Mouse (Mus musculus) forebrain, embryonic 15.5 days (tissue): ENCODE measurements around the gene Sertad3. TPM values are rescaled to one million over a fixed set of nuclear protein-coding genes. Genes with fewer than 3 reads are reported as not detected.

ENCODE experiments used
- ATAC-seq: fragments of 200-750 bp; cut with Nextera tagmentation; replicated peaks from 2 replicates; pipeline ENCODE4 v1.8.0; 2017; ENCODE audit warnings: mild to moderate bottlenecking, moderate TSS enrichment, moderate library complexity
- H3K27ac ChIP-seq: fragments of 300-500 bp; sonication (generic); replicated peaks from 2 replicates; pipeline ENCODE4 v1.5.1; 2015; ENCODE audit warnings: mild to moderate bottlenecking, inconsistent platforms
- H3K27me3 ChIP-seq: fragments of 300-500 bp; sonication (generic); 2 replicates; pipeline ENCODE4 v1.6.1; 2015; ENCODE audit warnings: inconsistent platforms
- H3K36me3 ChIP-seq: fragments of 300-500 bp; sonication (generic); 2 replicates; pipeline ENCODE4 v1.6.1; 2015; ENCODE audit warnings: mild to moderate bottlenecking, inconsistent platforms
- H3K4me1 ChIP-seq: fragments of 300-500 bp; sonication (generic); 2 replicates; pipeline ENCODE4 v1.6.1; 2015; ENCODE audit warnings: inconsistent platforms
- H3K4me2 ChIP-seq: fragments of 300-500 bp; sonication (generic); replicated peaks from 2 replicates; pipeline ENCODE4 v1.6.1; 2015; ENCODE audit warnings: mild to moderate bottlenecking, inconsistent platforms
- H3K4me3 ChIP-seq: fragments of 300-500 bp; sonication (generic); 2 replicates; pipeline ENCODE4 v1.5.1; 2015; ENCODE audit warnings: mild to moderate bottlenecking, inconsistent platforms
- H3K9ac ChIP-seq: fragments of 300-500 bp; sonication (generic); replicated peaks from 2 replicates; pipeline ENCODE4 v1.6.1; 2015; ENCODE audit warnings: mild to moderate bottlenecking, inconsistent platforms
- H3K9me3 ChIP-seq: fragments of 300-500 bp; sonication (generic); 2 replicates; pipeline ENCODE4 v1.6.1; 2016; ENCODE audit warnings: inconsistent platforms
- WGBS: fragments of 180-500 bp; shearing (Covaris S2); methylation state at CpG from one replicate; pipeline ENCODE4 v1.1.7; 2015; ENCODE audit warnings: mixed read lengths; 5-methylcytosine and 5-hydroxymethylcytosine counted together
- polyA plus RNA-seq: library from polyadenylated mRNA; unstranded; fragments of >200 nt; fragmentation: Nextera tagmentation; extraction: Ambion mirVana; gene quantifications from 2 replicates; pipeline ENCODE4 v1.2.1, GENCODE M21; 2015

The Sertad3 gene
- polyA plus RNA-seq, 1 experiment from 2014 or later, result 13.8 TPM

DNA sequence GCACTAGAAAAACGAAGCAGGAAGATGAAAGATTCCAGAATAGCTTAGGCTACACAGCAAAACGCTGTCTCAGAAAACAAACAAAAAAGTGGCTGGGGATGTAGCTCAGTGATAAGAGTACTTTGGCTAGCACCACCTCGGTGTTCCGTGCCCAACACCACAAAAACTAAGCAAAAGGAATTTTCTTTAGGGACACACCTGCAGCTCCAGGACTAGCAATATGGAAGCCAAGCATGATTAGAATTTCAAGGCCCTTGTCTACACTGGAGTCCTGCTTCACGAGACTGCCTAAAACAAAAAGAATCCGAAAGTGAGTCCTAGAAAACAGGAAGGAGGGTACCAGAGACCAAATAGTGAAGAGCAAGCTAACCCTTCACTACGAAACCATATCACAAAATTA lies 972 bp upstream of the Sertad3 start:
- Histone ChIP-seq H3K9me3 (no peaks in the 10 kb centered on the region), H3K4me3 (peak overlapping the region; percentile 77), H3K9ac (no peak overlapping the region), H3K27me3 (no peaks in the 10 kb centered on the region), H3K36me3 (peaks cover 7% of the 10 kb centered on the region; the same call in 1 of the 2 replicates), H3K27ac (peak overlapping the region; percentile 93), H3K4me2 (peak overlapping the region; percentile 86), H3K4me1 (peaks cover 19% of the 10 kb centered on the region)
- ATAC-seq, result no peak
- 28% methylated on average over 7 of the region's 7 CpGs for WGBS

DNA sequence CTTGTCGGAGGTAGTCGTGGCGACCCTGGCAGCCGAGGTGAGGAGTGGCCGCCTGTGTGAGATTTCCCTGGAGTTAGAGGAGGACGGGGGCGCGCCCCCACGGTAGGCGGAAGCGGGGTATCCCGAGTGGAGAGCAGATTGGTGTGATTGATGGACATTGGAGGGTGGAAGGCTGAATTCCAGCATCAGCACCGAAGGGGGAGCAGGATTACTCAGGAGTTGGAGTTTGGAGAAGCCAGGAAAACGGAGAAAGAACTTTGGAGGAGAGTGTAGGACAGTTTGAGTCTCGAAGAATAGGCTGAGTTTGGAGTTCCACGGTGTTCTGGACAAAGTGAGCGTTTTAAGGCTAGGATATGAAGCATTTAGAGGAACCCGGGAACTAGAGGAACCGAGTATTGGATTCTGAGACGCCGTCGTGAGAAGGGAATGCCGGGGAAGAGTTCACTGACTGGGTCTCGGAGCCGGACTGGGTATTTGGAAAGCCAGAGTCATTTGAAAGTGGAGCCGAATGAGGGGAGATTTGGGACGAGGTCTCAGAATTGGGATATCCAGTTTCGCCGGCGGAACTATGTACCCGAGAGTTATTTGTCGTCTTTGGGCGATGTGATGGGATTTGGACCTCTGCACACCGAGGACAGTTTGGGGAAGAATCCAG lies 394 bp downstream of the Sertad3 start:
- Histone ChIP-seq H3K4me3 (peak overlapping the region; percentile 77), H3K4me1 (peaks cover 19% of the 10 kb centered on the region), H3K4me2 (peak overlapping the region; percentile 86), H3K27ac (peak overlapping the region; percentile 93), H3K27me3 (no peaks in the 10 kb centered on the region), H3K9me3 (no peaks in the 10 kb centered on the region), H3K9ac (peak overlapping the region; percentile 49), H3K36me3 (peaks cover 7% of the 10 kb centered on the region; the same call in 1 of the 2 replicates)
- no peak for ATAC-seq
- WGBS, result under 1% methylated on average over 34 of the region's 34 CpGs

DNA sequence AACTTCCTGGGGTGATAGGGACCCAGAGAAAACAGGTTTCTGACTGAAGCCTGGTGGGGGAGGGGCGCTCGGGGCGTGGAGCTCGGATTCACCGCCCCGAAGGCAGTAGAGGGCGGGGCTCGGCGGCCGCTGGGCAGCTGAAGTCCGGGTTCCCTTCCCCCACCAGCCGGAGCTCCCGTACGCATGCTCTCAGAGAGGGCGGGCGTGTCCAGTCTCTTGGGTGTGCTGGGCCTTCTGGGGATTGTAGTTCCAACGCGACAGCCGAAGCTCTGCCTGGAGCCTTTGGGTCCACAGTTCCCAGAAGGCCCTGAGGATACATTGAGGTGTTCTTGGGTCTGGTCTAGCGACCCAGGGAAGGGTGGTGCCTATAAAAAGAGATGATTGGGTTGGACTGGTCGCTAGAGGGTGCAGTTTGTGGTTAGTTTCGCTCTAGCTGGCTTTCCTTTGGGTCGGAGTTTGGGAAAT lies 954 bp downstream of the Sertad3 start:
- peak overlapping the region; percentile 49 for H3K9ac ChIP-seq
- H3K36me3 ChIP-seq, result peaks cover 7% of the 10 kb centered on the region; the same call in 1 of the 2 replicates
- H3K4me3 ChIP-seq, result peak overlapping the region; percentile 77
- under 1% methylated on average over 23 of the region's 23 CpGs for WGBS
- peak overlapping the region; percentile 86 for H3K4me2 ChIP-seq
- H3K4me1 ChIP-seq, result peaks cover 19% of the 10 kb centered on the region
- ATAC-seq, result peak; percentile 93
- H3K27me3 ChIP-seq, result no peaks in the 10 kb centered on the region
- H3K27ac ChIP-seq, result peak overlapping the region; percentile 93
- no peaks in the 10 kb centered on the region for H3K9me3 ChIP-seq

- Histone ChIP-seq H3K4me2 (no peak overlapping the region), H3K4me1 (peaks cover 19% of the 10 kb centered on the region), H3K4me3 (no peak overlapping the region), H3K9ac (no peak overlapping the region), H3K27me3 (no peaks in the 10 kb centered on the region), H3K36me3 (peaks cover 7% of the 10 kb centered on the region; the same call in 1 of the 2 replicates), H3K27ac (no peak overlapping the region), H3K9me3 (no peaks in the 10 kb centered on the region)
- WGBS, result 97% methylated on average over 2 of the region's 2 CpGs
- ATAC-seq, result no peak
These were observed 2.0 kb downstream of the Sertad3 start for GRCm38 (mm10) chr7:27475596-27475995.

DNA sequence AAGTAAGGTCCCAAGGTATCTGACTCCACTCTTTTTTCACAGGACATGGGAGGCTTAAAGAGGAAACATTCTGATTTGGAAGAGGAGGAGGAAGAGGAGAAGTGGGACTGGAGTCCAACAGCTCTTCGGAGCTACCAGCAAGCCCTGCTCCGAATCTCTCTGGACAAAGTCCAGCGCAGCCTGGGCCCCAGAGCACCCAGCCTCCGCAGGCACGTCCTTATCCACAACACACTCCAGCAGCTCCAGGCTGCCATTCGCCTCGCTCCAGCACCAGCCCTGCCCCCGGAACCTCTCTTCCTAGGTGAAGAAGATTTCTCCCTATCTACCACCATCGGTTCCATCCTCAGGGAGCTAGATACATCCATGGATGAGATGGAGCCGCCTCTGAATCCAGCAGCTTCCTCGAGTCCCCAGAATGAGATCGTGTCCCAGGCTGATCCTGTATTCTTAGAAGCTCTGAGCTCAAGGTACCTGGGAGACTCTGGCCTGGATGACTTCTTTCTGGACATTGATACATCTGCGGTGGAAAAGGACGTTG lies 2.6 kb downstream of the Sertad3 start:
- peaks cover 7% of the 10 kb centered on the region; the same call in 1 of the 2 replicates for H3K36me3 ChIP-seq
- no peak overlapping the region for H3K9ac ChIP-seq
- no peak for ATAC-seq
- H3K27ac ChIP-seq, result no peak overlapping the region
- no peak overlapping the region for H3K4me3 ChIP-seq
- no peaks in the 10 kb centered on the region for H3K9me3 ChIP-seq
- 96% methylated on average over 14 of the region's 14 CpGs for WGBS
- H3K27me3 ChIP-seq, result no peaks in the 10 kb centered on the region
- H3K4me1 ChIP-seq, result peaks cover 19% of the 10 kb centered on the region
- H3K4me2 ChIP-seq, result no peak overlapping the region

DNA sequence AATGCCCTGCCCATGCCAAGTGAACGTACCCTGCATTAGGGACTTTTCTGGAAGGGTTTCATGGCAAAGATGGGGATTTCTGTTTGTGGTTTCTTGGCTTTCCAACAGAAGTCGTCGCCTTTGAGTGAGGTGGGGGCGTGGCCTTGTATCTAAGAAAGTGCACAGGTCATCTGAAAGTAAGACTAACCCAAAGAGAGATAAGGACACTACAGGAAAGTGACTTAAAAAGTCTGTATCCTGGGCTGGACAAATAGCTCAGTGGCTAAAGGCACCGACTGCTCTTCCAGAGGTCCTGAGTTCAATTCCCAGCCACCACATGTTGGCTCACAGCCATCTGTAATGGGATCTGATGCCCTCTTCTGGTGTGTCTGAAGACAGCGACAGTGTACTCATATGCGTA lies 5.0 kb downstream of the Sertad3 start:
- peaks cover 14% of the 10 kb centered on the region for H3K4me1 ChIP-seq
- no peaks in the 10 kb centered on the region for H3K27me3 ChIP-seq
- H3K9me3 ChIP-seq, result no peaks in the 10 kb centered on the region
- H3K27ac ChIP-seq, result no peak overlapping the region
- no peak overlapping the region for H3K4me3 ChIP-seq
- H3K4me2 ChIP-seq, result no peak overlapping the region
- WGBS, result 84% methylated on average over 7 of the region's 7 CpGs
- peaks cover 7% of the 10 kb centered on the region; the same call in 1 of the 2 replicates for H3K36me3 ChIP-seq
- no peak for ATAC-seq
- H3K9ac ChIP-seq, result no peak overlapping the region

DNA sequence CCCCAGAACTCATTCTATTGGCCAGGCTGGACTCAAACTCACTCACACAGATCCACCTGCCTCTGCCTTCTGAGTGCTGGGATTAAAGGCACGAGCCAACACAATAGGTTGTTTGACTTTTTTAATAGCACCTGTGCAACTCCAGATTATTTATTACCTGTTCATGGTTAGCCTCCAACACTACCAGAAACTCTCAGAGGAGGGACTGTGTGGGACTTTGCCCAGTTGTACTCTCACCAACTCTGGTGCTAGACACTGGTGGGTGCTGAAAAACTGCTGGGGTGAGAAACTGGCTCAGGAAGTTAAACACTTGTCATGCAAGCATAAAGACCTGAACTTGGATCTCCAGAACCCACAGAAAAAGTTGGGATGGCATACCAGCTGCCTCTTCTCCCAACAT lies 6.2 kb downstream of the Sertad3 start:
- no peak overlapping the region for H3K27ac ChIP-seq
- ATAC-seq, result no peak
- no peaks in the 10 kb centered on the region for H3K27me3 ChIP-seq
- H3K9me3 ChIP-seq, result no peaks in the 10 kb centered on the region
- H3K4me2 ChIP-seq, result no peak overlapping the region
- H3K9ac ChIP-seq, result no peak overlapping the region
- H3K4me3 ChIP-seq, result no peak overlapping the region
- 76% methylated on average over 1 of the region's 1 CpGs for WGBS
- peaks cover 7% of the 10 kb centered on the region for H3K4me1 ChIP-seq
- H3K36me3 ChIP-seq, result peaks cover 7% of the 10 kb centered on the region; the same call in 1 of the 2 replicates

- Histone ChIP-seq H3K4me2 (no peak overlapping the region), H3K4me3 (no peak overlapping the region)
These were observed 6.9 kb downstream of the Sertad3 start for GRCm38 (mm10) chr7:27480506-27480905.

GRCm38 (mm10) chr7:27480927-27481626 lies 7.5 kb downstream of the Sertad3 start:
- peak overlapping the region; percentile 70 for H3K4me2 ChIP-seq
- peak overlapping the region; percentile 52 for H3K9ac ChIP-seq
- peak overlapping the region; percentile 44 for H3K27ac ChIP-seq
- peaks cover 7% of the 10 kb centered on the region; the same call in 1 of the 2 replicates for H3K36me3 ChIP-seq
- H3K27me3 ChIP-seq, result no peaks in the 10 kb centered on the region
- H3K9me3 ChIP-seq, result no peaks in the 10 kb centered on the region
- peaks cover 7% of the 10 kb centered on the region for H3K4me1 ChIP-seq
- 12% methylated on average over 11 of the region's 11 CpGs for WGBS
- no peak for ATAC-seq
- peak overlapping the region; percentile 40 for H3K4me3 ChIP-seq

More at GRCm38 (mm10) chr7:27480506-27480905, 6.9 kb downstream of the Sertad3 start:
- Histone ChIP-seq H3K27me3 (no peaks in the 10 kb centered on the region), H3K9ac (no peak overlapping the region), H3K4me1 (peaks cover 7% of the 10 kb centered on the region), H3K27ac (no peak overlapping the region; the same call in 1 of the 2 replicates), H3K9me3 (no peaks in the 10 kb centered on the region), H3K36me3 (peaks cover 7% of the 10 kb centered on the region; the same call in 1 of the 2 replicates)
- 66% methylated on average over 3 of the region's 3 CpGs for WGBS
- no peak for ATAC-seq

GRCm38 (mm10) chr7:27481627-27481969 lies 8.0 kb downstream of the Sertad3 start:
- Histone ChIP-seq H3K4me3 (peak overlapping the region; percentile 40), H3K36me3 (peaks cover 4% of the 10 kb centered on the region; the same call in 1 of the 2 replicates), H3K9ac (peak overlapping the region; percentile 52), H3K9me3 (no peaks in the 10 kb centered on the region), H3K27ac (peak overlapping the region; percentile 44), H3K4me1 (peaks cover 11% of the 10 kb centered on the region), H3K27me3 (no peaks in the 10 kb centered on the region), H3K4me2 (peak overlapping the region; percentile 70)
- ATAC-seq, result peak; percentile 77
- 0% methylated on average over 10 of the region's 12 CpGs for WGBS

- Histone ChIP-seq H3K27ac (no peak overlapping the region), H3K4me3 (no peak overlapping the region), H3K4me1 (peaks cover 19% of the 10 kb centered on the region), H3K36me3 (no peaks in the 10 kb centered on the region), H3K9me3 (no peaks in the 10 kb centered on the region), H3K27me3 (no peaks in the 10 kb centered on the region), H3K4me2 (no peak overlapping the region), H3K9ac (no peak overlapping the region)
- 83% methylated on average over 4 of the region's 4 CpGs for WGBS
- ATAC-seq, result no peak
These were observed 10.3 kb downstream of the Sertad3 start for GRCm38 (mm10) chr7:27483860-27484259.
